Mouse (Mus musculus) layer of hippocampus, postnatal 25 days (tissue): ENCODE results near the gene Mapk14. TPM values are rescaled to one million over a fixed set of nuclear protein-coding genes. Genes with fewer than 3 reads are reported as not detected.
"Not testable (repeated sequence)": the region's sequence is repeated elsewhere in the genome, so short reads cannot be mapped to it uniquely, and the experiment has no call there.

Experiments used
- DNase-seq, 2 experiments: peaks; one replicate each; pipeline ENCODE4 v3.0.0; 2022; ENCODE audit warnings: mixed read lengths in 2 of 2, low spot score in 1 of 2; ENCODE audit errors: extremely low spot score in 1 of 2
- total RNA-seq, 2 experiments: library from RNA; stranded (reverse); gene quantifications; 2 replicates each; pipeline ENCODE4 v1.2.3; 2021

Gene Mapk14
- total RNA-seq, 2 experiments from 2014 or later = 69.7 to 82.2 TPM

GRCm38 (mm10) chr17:28735317-28736105, 44.4 kb downstream of the Mapk14 start:
- DNase-seq = no peak

GRCm38 (mm10) chr17:28736486-28736885, 45.4 kb downstream of the Mapk14 start:
- DNase-seq = no peak

DNA sequence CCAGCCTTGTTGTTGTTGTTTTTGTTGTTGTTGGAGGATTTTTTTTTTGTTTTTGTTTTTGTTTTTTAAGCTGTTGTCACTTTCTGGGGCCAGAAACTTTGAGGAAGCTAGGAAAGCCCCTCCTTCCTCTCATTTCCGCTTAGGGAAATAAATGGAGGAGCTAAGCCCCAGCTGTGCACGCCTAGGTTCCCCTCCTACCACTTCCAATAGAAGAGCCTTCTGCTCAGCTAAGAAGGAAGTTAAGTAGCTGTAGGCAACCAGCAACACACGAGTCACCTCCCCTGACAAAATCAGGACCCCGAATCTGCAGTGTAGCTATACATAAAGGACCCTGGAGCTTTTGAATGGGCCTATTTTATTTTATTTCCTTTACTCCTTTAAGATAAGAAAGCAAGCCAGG, 46.8 kb downstream of the Mapk14 start:
- DNase-seq = no peak

GRCm38 (mm10) chr17:28739244-28739643, 48.1 kb downstream of the Mapk14 start:
- DNase-seq = no peak

DNA sequence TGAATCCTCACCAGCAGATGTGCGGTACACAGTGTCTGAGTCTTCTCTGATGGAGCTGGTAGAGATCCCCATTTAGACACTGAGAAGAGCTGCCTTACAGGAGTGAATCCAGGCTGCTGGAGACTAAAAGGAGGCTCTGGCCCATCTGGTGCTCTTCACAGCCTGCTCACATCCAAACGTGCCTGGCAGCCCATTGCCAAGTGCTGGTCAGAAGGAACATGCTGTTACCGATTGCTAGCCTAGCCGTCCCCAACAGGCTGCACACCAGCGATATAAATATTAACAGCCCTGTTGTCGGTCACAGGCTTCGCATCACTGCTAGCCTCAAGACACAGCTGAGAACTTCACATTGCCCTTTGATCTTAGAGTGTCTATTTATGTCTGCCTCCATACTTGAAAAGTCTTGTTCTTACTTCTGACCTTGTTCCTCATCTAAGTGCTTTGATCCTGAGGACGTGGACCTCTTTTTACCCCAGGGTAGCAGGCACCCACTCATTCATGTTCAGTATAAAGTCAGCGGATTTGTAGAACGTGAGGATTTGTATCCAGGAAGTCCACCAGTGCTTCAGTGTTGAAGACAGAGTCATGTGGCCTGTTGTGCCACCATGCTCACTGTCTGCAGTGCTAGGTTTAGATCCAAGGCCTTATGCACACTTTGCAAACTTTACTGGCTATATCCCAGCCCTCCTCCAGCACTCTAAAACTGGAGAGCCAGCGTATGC, 52.2 kb downstream of the Mapk14 start:
- no peak for DNase-seq

GRCm38 (mm10) chr17:28743916-28744315, 52.8 kb downstream of the Mapk14 start:
- no peak for DNase-seq

DNA sequence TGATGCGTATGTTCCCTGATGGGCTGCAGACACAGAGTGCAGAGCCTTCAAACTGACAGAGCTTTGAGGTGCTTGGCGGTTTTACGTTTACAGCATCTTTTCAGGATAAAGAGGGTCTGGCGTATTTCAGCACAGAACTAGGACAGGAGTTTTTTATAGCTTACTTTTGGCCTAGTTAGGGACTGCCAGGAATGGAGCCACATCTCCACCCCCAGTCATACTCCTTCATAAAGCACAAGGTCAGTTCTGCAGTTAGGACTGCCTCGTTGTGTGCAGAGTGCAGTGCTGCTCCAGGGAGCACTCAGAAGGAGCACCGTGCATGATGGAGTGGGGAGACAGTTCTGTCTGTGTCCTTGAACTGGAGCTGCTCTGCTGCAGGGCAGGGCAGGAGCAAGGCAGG, 54.6 kb downstream of the Mapk14 start:
- no peak for DNase-seq

DNA sequence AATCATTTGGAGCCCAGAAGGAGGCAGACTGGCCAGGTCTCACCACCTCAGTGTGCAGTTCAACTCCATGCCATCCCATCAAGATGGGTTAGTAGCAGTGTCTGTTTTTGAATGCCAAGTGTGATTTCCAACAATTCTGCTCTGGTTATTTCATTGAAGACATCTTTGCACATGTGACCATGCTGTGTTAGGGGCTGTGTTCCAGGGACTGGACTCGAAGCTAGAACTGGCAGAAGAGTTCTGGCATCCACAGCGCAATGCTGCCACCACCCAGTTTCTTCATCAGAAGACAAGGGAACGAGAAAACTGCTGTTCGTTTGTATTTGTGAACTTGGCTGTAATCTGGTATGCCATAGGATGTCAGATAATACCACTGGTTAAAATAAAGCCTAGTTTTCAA, 56.9 kb downstream of the Mapk14 start:
- DNase-seq = no peak

- no peak for DNase-seq
Measured at GRCm38 (mm10) chr17:28750580-28750979, 59.5 kb downstream of the Mapk14 start.

DNA sequence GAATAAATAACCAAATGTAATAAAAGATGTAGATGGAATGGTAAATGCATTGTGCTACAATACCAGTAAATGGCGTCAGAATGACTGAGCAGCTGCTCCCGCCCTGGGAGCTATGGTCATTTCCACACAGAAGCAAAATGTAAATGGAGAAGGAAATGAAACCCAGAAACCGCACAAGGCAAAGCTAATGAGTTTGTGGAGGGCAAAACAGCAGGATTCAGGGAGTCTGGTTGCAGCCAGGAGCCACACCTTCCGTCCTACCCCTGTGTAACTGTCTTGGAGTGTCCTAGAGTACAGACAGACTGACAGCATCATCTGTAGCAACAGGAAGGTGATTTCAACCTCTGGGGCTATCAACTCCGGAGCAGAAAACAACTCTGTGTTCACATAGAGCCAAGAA, 65.3 kb downstream of the Mapk14 start:
- no peak for DNase-seq

- no peak for DNase-seq
Measured at GRCm38 (mm10) chr17:28757470-28757869, 66.3 kb downstream of the Mapk14 start.

DNA sequence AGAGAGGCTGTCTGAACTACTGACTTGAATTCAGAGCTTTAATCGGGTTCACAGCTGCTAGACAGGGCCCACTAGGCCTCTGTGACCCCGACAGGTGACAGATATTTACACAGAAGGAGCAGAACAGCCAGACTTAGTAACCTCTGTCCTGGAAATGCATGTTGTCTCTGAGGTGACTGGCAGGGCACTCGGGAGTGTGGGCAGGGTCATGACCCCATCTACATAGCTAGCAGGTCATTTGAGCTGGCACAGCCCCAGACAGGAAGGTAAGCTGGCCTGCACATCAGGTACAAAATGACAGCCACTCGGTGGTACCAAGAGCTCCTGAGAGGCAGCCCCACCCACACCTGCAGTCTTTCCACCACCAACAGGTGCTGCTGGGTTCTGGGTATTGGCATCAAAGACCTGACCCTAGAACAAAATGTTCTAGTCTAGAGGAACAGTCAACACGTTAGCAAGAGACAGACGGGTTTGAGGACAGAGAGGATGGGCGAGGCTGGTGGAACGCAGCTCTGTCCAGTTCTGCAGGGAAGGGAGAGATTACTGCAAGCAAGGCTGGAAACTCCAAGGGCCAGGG, 69.7 kb downstream of the Mapk14 start:
- no peak for DNase-seq

GRCm38 (mm10) chr17:28761871-28762270, 70.7 kb downstream of the Mapk14 start:
- peak; percentile 62 to 79 for DNase-seq

GRCm38 (mm10) chr17:28766203-28766602, 75.1 kb downstream of the Mapk14 start:
- no peak for DNase-seq

DNA sequence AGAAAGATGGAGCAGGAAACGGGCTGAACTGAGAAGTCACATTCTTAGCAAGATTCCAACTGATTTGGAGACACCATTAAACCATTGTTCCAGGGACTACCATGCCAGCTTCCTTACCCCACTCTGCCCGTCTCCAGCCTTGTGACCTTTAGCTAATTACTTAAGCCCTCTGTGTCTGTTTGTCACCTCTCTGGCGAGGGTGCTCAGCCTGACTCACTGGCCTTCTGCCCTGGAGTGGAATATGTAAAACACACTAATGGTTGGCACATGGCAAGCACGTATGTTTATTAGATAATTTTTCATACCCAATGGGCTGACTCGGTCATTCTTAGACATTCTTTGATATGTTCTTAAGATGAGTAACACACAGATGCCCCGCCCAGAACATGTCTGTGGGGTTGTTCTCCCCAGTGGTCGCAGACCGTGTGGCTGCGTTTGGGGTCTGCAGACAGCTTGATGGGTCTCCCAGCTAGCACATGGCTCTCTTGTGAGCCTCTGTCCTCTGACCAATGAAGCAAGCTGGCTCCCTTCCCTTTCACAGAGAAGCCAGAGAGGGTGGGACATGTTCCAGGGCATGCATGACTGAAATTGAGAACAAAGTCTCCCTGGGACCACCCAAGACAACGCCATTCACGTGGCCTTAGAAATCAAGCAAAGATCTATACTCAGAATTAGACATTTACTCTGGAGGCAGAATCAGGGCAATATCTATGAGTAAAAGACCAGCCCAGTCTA, 75.8 kb downstream of the Mapk14 start:
- no peak for DNase-seq

DNA sequence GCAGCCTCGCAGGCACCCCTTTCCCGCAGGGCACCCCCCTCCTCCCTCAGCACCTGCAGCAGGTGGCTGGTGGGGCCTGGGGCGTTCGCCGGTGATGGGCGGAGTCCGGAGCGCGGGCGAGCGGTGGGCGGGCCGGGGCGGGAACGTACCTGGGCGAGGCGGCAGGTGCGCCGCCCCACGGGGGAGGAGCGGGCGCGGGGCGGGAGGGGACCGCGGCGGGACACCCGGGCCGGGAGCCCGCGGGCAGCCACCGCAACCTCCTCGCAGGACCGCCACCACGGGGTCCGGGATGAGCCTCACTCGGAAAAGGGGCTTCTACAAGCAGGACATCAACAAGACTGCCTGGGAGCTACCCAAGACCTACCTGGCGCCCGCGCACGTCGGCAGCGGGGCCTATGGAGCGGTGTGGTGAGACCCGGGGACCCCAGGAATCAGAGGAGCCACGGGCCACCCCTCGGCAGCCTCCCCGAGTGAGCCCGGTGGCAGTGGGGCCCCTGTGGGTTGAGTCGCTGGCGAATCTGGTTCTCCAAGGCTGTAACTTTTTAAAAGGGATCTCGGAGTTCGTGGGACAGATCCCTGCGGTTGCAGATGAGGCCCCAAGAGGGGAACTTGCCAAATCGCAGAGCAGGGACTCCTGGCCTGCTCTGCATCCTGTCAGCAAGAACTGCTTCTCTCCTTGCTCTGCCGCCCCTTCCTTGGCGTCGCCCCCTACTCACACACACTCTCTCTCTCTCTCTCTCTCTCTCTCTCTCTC, 78.2 kb downstream of the Mapk14 start, which contains the start of gene Mapk13:
Mapk13 (plus strand) TSS at position 177 of the 754 bp plus-strand sequence.
- no peak for DNase-seq

- no peak for DNase-seq
Measured at GRCm38 (mm10) chr17:28769875-28770421, 78.8 kb downstream of the Mapk14 start.

DNA sequence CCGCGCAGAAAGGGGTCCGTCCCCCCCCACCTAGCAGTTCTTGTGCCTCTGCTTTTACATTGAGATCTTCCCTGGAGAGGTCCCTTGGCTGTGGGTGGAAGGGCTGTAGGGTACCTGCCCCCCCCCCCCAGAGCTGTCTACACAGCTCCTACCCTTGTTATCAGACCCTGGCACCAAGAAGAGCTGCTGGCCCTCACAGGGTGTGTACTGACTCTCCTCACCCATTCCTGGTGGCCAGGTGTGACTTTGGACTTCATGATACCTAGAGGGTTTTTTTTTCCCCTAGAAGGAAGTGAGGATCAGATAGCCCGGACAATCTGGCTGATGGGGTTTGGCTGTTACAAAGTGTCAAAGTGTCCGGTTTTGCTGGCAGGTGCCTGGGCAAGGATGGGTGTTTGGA, 80.2 kb downstream of the Mapk14 start:
- no peak for DNase-seq

DNA sequence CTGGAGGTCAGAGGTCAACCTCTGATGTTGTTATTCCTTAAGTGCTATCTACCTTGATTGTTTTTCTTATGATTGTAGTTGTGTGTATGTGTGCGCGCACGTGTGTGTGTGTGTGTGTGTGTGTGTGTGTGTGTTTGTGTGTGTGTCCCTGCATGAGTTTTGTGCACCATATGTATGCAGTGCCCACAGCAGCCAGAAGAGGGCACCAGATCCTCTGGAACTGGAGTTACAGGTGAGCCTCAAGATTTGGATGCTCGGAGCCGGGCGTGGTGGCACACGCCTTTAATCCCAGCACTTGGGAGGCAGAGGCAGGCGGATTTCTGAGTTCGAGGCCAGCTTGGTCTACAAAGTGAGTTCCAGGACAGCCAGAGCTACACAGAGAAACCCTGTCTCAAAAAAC, 83.2 kb downstream of the Mapk14 start:
- DNase-seq = not testable (repeated sequence)

- DNase-seq = no peak
Measured at GRCm38 (mm10) chr17:28775161-28775560, 84.0 kb downstream of the Mapk14 start.
